Mouse (Mus musculus): ENCODE results near the gene Otud7b. TPM values are rescaled to one million over a fixed set of nuclear protein-coding genes. Genes with fewer than 3 reads are reported as not detected.

The Otud7b gene
- 31.8 and 40.8 TPM in 2 replicates for total RNA-seq (2021)
- long read RNA-seq, experiment 1, full-length matches to known transcripts = 1 of 18 reads
- long read RNA-seq, experiment 1, partial matches to known transcripts = 2 of 18 reads
- long read RNA-seq, experiment 1, other reads (novel, unspliced or antisense) = 15 of 18 reads
- long read RNA-seq, experiment 2, full-length matches to known transcripts = 4 of 9 reads
- long read RNA-seq, experiment 2, partial matches to known transcripts = 0 of 9 reads
- long read RNA-seq, experiment 2, other reads (novel, unspliced or antisense) = 5 of 9 reads

DNA sequence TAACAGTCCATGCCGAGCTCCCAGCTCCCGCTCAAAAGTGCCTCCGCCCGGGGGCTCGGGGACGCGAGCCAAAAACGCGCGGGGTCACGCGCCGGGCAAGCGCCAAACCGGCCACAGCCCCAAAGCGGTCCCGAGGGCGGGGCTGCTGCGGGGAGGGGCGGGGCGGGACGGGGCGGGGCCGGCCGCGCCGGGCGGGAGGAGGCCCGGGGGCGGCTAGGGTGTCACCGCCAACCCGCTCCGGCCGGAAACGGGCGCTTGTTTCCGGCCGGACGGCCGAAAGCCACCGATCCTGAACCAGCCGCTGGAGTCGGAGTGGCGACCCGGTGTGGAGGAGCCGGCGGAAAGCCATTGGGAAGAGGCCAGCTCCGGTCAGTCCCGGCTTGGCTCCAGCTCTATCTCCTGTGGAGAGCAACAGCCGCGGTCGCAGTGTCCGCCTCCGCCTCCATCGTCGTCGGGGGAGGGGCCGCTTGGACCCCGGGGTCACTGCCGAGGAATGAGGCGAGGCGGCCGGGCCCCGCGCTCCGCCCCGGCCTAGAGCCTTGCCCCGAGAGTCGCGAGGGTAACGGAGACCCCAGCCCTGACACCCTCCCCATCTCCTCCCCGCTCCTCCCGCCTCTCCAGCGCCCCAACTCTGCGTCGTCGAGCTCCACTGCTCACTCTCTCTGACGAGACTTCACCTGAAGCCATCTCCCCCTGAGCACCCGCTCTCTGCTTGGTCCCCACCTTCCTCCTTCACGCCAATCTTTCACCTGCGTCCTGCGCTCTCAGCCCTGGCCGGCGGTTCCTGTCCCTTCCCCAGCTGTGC lies at the start of gene Otud7b:
TSS of gene Otud7b (plus strand) at position 267 of the 805 bp plus-strand sequence.
- DNase-seq = peak; percentile 89

GRCm38 (mm10) chr3:96055294-96055693 lies 49.0 kb upstream of the Otud7b start:
- no peak for DNase-seq

DNA sequence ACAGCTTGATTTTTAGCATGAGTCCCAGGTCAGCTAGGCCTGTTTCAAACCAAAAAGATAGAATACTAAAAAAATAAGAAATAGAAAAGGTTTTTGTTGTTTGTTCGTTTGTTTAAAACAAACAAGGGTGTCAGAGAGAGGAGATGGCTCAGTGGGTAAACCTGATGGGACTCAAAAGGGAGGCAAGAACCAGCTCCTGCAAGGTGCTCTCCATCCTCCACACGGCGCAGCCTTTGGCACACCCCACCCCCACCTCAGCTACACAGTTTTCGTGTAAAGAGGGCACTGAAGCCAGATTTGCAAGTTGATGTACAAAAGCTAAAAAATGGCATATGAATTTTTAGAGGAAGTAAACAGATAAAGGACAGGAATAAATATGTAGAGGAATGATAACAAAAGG lies 48.3 kb upstream of the Otud7b start:
- no peak for DNase-seq

GRCm38 (mm10) chr3:96057747-96058204 lies 46.6 kb upstream of the Otud7b start:
- peak; percentile 93 for DNase-seq

GRCm38 (mm10) chr3:96058231-96058896 lies 46.0 kb upstream of the Otud7b start, which contains the start of gene Vps45:
Gene Vps45, minus strand, starts transcription at chr3:96058466.
- DNase-seq = peak; percentile 82

- DNase-seq = no peak
Measured at GRCm38 (mm10) chr3:96060146-96060545, 44.2 kb upstream of the Otud7b start.

DNA sequence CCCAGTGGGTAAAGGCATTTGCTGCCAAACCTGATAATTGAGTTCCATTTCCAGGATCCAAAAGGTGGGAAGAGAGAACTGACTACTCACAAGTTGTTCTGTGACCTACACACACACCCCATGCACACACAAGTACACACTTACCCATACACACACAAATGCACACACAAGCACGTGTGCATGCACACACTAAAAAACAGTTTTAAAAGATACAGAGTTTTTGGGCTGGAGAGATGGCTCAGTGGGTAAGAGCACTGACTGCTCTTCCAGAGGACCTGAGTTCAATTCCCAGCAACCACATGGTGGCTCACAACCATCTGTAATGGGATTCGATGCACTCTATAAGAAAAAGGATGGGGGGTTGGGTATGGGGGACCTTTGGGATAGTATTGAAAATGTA lies 41.0 kb upstream of the Otud7b start:
- no peak for DNase-seq

GRCm38 (mm10) chr3:96064217-96064616 lies 40.1 kb upstream of the Otud7b start:
- no peak for DNase-seq

DNA sequence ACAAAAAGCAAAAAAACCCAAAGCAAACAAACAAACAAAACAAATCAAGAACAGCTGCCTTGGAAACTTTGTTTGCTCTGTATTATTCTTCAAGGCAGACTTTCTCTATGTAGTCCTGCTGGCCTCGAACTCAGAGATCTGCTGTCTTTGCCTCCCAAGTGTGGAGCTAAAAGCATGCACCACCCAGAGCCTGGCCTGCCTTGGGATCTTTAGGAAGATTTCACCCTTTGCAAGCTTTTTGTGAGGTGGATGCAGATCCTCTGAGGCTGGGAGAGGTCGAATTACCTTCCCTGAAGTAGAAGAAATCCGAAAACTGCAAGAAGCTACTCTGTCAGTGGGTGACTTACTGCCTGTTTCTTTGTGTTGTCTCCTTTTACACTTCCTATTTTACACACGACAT lies 39.2 kb upstream of the Otud7b start:
- DNase-seq = no peak

DNA sequence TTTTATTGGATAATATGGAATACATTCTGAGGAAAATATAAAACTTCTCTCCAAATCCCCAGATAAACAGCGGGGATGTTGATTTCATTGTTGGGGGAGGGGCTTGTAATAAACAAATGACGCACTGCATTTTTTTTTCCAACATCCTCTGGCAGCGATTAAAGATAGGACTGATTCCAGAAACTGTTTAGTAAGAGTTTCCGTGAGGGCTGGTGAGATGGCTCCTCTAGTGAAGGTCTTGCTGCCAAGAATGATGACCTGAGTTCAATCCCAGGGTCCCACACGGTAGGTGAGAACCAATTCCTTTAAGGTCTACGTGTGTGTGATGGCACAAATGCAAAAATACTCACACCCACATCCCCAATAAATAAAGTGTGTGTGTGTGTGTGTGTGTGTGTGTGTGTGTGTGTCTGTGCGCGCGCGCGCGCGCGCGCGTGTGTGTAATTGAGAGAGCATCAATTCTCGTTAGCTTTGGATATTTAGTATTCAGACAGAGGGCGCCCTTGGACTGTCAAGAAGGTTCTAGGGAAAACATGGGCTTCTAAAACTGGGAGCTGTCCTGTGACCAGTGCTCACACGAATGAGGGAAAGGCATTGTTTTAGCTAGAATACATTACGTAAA lies 38.5 kb upstream of the Otud7b start:
- peak; percentile 69 for DNase-seq

DNA sequence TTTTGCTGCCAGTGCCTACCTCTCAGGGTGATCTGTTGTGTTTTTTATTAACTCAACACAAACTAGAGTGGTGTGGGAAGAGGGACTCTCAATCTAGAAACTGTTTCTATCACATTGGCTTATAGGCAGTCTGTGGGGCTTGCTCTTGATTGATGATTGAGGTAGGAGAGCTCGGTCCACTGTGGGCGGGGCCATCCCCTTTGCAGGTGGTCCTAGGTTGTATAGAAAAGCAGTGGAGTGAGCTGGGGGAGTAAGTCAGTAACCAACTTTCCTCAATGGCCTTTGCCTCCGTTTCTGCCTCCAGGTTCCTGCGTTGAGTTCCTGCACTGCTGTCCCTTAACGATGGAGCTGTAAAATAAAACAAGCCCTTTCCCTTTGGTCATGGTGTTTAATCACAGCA lies 37.6 kb upstream of the Otud7b start:
- no peak for DNase-seq

- DNase-seq = no peak
Measured at GRCm38 (mm10) chr3:96069046-96069445, 35.3 kb upstream of the Otud7b start.

- no peak for DNase-seq
Measured at GRCm38 (mm10) chr3:96069542-96069941, 34.8 kb upstream of the Otud7b start.

GRCm38 (mm10) chr3:96070241-96070640 lies 34.1 kb upstream of the Otud7b start:
- no peak for DNase-seq

- no peak for DNase-seq
Measured at GRCm38 (mm10) chr3:96072921-96073486, 31.3 kb upstream of the Otud7b start.

DNA sequence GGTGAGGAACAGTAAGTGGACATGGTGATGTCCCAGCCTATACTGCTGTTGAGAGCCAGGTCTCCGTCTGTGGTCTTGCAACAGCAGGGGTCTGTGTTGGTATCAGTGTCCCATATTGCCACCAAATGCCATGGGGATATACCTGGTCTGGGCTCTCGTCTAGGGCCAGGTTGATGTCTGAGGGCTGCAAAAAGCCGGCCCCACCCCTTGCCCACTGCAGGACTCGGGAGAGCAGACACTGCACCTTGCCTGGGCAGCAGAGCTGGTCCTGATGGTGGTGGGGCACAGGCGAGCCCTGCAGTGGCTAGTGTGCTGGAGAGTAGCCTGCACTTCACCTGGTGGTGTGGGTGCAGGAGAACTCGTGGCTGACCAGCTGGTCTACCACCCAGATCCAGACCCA lies 26.3 kb upstream of the Otud7b start:
- no peak for DNase-seq

GRCm38 (mm10) chr3:96078711-96079110 lies 25.6 kb upstream of the Otud7b start:
- DNase-seq = no peak

- DNase-seq = peak; percentile 41
Measured at GRCm38 (mm10) chr3:96081006-96081405, 23.3 kb upstream of the Otud7b start.

DNA sequence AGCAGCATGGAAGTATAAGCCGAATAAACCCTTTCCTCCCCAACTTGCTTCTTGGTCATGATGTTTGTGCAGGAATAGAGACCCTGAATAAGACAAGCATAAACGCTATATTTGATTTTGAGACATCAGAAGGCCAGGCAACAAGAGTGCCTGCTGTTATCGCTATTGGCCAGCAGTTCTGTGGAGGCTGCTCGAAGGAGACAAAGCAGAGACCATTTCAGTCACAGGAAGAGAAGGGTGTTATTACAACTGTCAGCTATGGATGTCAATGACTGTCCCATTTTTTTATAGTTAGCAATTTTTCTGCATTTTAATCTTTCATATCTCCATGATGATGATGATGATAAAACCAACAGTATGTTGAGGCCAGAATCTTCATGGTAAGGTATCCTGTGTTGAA lies 22.7 kb upstream of the Otud7b start:
- no peak for DNase-seq

GRCm38 (mm10) chr3:96082100-96082499 lies 22.2 kb upstream of the Otud7b start:
- no peak for DNase-seq

GRCm38 (mm10) chr3:96082714-96083508 lies 21.4 kb upstream of the Otud7b start:
- DNase-seq = no peak

Data from adrenal gland, postnatal 14 days (tissue).